Mouse (Mus musculus) forebrain, embryonic 10.5 days (tissue): ENCODE measurements around the gene Jmjd7. TPM values are rescaled to one million over a fixed set of nuclear protein-coding genes. Genes with fewer than 3 reads are reported as not detected.

Source experiments
- DNase-seq: peaks from one replicate; pipeline ENCODE4 v3.0.0-alpha.2; 2017; ENCODE audit warnings: low spot score; ENCODE audit errors: extremely low spot score
- H3K27ac ChIP-seq: fragments of 300-500 bp; sonication (generic); 2 replicates; pipeline ENCODE4 v1.5.1; 2016; ENCODE audit warnings: mild to moderate bottlenecking
- H3K27me3 ChIP-seq: fragments of 300-500 bp; sonication (generic); 2 replicates; pipeline ENCODE4 v1.6.1; 2016; ENCODE audit warnings: mild to moderate bottlenecking; ENCODE audit not compliant: poor library complexity, severe bottlenecking
- H3K36me3 ChIP-seq: fragments of 300-500 bp; sonication (generic); replicated peaks from 2 replicates; pipeline ENCODE4 v1.6.1; 2016; ENCODE audit warnings: mild to moderate bottlenecking, moderate library complexity
- H3K4me1 ChIP-seq: fragments of 300-500 bp; sonication (generic); 2 replicates; pipeline ENCODE4 v1.6.1; 2016
- H3K4me3 ChIP-seq: fragments of 300-500 bp; sonication (generic); 2 replicates; pipeline ENCODE4 v1.5.1; 2016; ENCODE audit warnings: mild to moderate bottlenecking, moderate library complexity
- H3K9me3 ChIP-seq: fragments of 300-500 bp; sonication (generic); 2 replicates; pipeline ENCODE4 v1.6.1; 2016; ENCODE audit warnings: mild to moderate bottlenecking, moderate library complexity
- WGBS: fragments of 180-500 bp; shearing (Covaris S2); methylation state at CpG from one replicate; pipeline ENCODE4 v1.1.7; 2016; 5-methylcytosine and 5-hydroxymethylcytosine counted together
- polyA plus RNA-seq: library from polyadenylated mRNA; unstranded; fragments of >200 nt; fragmentation: Nextera tagmentation; extraction: Ambion mirVana; gene quantifications from 2 replicates; pipeline ENCODE4 v1.2.1, GENCODE M21; 2016

Gene Jmjd7
- polyA plus RNA-seq, 1 experiment from 2014 or later: 24.9 TPM

- WGBS: 86% methylated on average over 4 of the region's 4 CpGs
- H3K9me3 ChIP-seq: no peaks in the 10 kb centered on the region
- no peak overlapping the region for H3K27ac ChIP-seq
- H3K4me3 ChIP-seq: no peak overlapping the region
- H3K36me3 ChIP-seq: peaks cover 7% of the 10 kb centered on the region; the same call in 1 of the 2 replicates
- H3K4me1 ChIP-seq: peaks cover 13% of the 10 kb centered on the region; the same call in 1 of the 2 replicates
- DNase-seq: no peak
- H3K27me3 ChIP-seq: no peaks in the 10 kb centered on the region
Observed at GRCm38 (mm10) chr2:119997354-119997753, 29.9 kb upstream of the Jmjd7 start.

GRCm38 (mm10) chr2:119999731-120000130 is 27.6 kb upstream of the Jmjd7 start:
- WGBS: 90% methylated on average over 2 of the region's 2 CpGs
- H3K4me3 ChIP-seq: no peak overlapping the region
- no peak for DNase-seq
- peaks cover 13% of the 10 kb centered on the region; the same call in 1 of the 2 replicates for H3K4me1 ChIP-seq
- peaks cover 7% of the 10 kb centered on the region; the same call in 1 of the 2 replicates for H3K36me3 ChIP-seq
- no peaks in the 10 kb centered on the region for H3K27me3 ChIP-seq
- H3K9me3 ChIP-seq: no peaks in the 10 kb centered on the region
- H3K27ac ChIP-seq: no peak overlapping the region

GRCm38 (mm10) chr2:120000882-120001584 is 26.2 kb upstream of the Jmjd7 start:
- no peak for DNase-seq
- H3K27me3 ChIP-seq: no peaks in the 10 kb centered on the region
- H3K4me1 ChIP-seq: peaks cover 4% of the 10 kb centered on the region; the same call in 1 of the 2 replicates
- H3K9me3 ChIP-seq: no peaks in the 10 kb centered on the region
- no peak overlapping the region for H3K27ac ChIP-seq
- H3K4me3 ChIP-seq: no peak overlapping the region
- peaks cover 7% of the 10 kb centered on the region; the same call in 1 of the 2 replicates for H3K36me3 ChIP-seq
- WGBS: 77% methylated on average over 3 of the region's 3 CpGs

GRCm38 (mm10) chr2:120001956-120002355 is 25.3 kb upstream of the Jmjd7 start:
- Histone ChIP-seq H3K27me3 (no peaks in the 10 kb centered on the region), H3K27ac (no peak overlapping the region), H3K4me3 (no peak overlapping the region), H3K4me1 (peaks cover 4% of the 10 kb centered on the region; the same call in 1 of the 2 replicates), H3K9me3 (no peaks in the 10 kb centered on the region), H3K36me3 (peaks cover 7% of the 10 kb centered on the region; the same call in 1 of the 2 replicates)
- WGBS: 78% methylated on average over 4 of the region's 4 CpGs
- no peak for DNase-seq

GRCm38 (mm10) chr2:120003970-120004369 is 23.3 kb upstream of the Jmjd7 start:
- H3K36me3 ChIP-seq: 0 out of 2 replicates have a peak, but pooled peaks cover 3% of the 10 kb centered on the region
- H3K27me3 ChIP-seq: no peaks in the 10 kb centered on the region
- peaks cover 7% of the 10 kb centered on the region; the same call in 1 of the 2 replicates for H3K4me1 ChIP-seq
- WGBS: 91% methylated on average over 2 of the region's 2 CpGs
- no peak overlapping the region for H3K27ac ChIP-seq
- DNase-seq: no peak
- H3K9me3 ChIP-seq: no peaks in the 10 kb centered on the region
- no peak overlapping the region for H3K4me3 ChIP-seq

- Histone ChIP-seq H3K4me3 (no peak overlapping the region), H3K27ac (no peak overlapping the region), H3K4me1 (peaks cover 4% of the 10 kb centered on the region; the same call in 1 of the 2 replicates), H3K27me3 (no peaks in the 10 kb centered on the region), H3K9me3 (no peaks in the 10 kb centered on the region), H3K36me3 (no peaks in the 10 kb centered on the region)
- DNase-seq: no peak
- WGBS: 94% methylated on average over 7 of the region's 7 CpGs
Observed at GRCm38 (mm10) chr2:120006696-120007095, 20.6 kb upstream of the Jmjd7 start.

GRCm38 (mm10) chr2:120007680-120008210 is 19.5 kb upstream of the Jmjd7 start:
- Histone ChIP-seq H3K4me3 (no peak overlapping the region), H3K27me3 (no peaks in the 10 kb centered on the region), H3K4me1 (peaks cover 3% of the 10 kb centered on the region; the same call in 1 of the 2 replicates), H3K36me3 (peaks cover 3% of the 10 kb centered on the region), H3K9me3 (no peaks in the 10 kb centered on the region), H3K27ac (no peak overlapping the region)
- 86% methylated on average over 4 of the region's 4 CpGs for WGBS
- DNase-seq: no peak

GRCm38 (mm10) chr2:120008672-120009071 is 18.6 kb upstream of the Jmjd7 start:
- no peak for DNase-seq
- Histone ChIP-seq H3K36me3 (peaks cover 11% of the 10 kb centered on the region), H3K4me3 (no peak overlapping the region), H3K9me3 (no peaks in the 10 kb centered on the region), H3K27me3 (no peaks in the 10 kb centered on the region), H3K27ac (no peak overlapping the region), H3K4me1 (peaks cover 3% of the 10 kb centered on the region; the same call in 1 of the 2 replicates)
- WGBS: 79% methylated on average over 4 of the region's 4 CpGs

GRCm38 (mm10) chr2:120011462-120012200 is 15.7 kb upstream of the Jmjd7 start:
- H3K27me3 ChIP-seq: no peaks in the 10 kb centered on the region
- H3K4me3 ChIP-seq: no peak overlapping the region
- H3K27ac ChIP-seq: no peak overlapping the region
- whole genome bisulfite sequencing: 87% methylated on average over 8 of the region's 8 CpGs
- peaks cover 3% of the 10 kb centered on the region; the same call in 1 of the 2 replicates for H3K4me1 ChIP-seq
- peaks cover 26% of the 10 kb centered on the region for H3K36me3 ChIP-seq
- peak; percentile 43 for DNase-seq
- no peaks in the 10 kb centered on the region for H3K9me3 ChIP-seq

GRCm38 (mm10) chr2:120012924-120013323 is 14.4 kb upstream of the Jmjd7 start:
- no peak overlapping the region for H3K27ac ChIP-seq
- peaks cover 39% of the 10 kb centered on the region for H3K36me3 ChIP-seq
- H3K4me3 ChIP-seq: no peak overlapping the region
- H3K9me3 ChIP-seq: no peaks in the 10 kb centered on the region
- H3K27me3 ChIP-seq: no peaks in the 10 kb centered on the region
- H3K4me1 ChIP-seq: no peaks in the 10 kb centered on the region; the same call in 1 of the 2 replicates
- 84% methylated on average over 13 of the region's 13 CpGs for WGBS
- no peak for DNase-seq

GRCm38 (mm10) chr2:120013831-120014486 is 13.3 kb upstream of the Jmjd7 start:
- Histone ChIP-seq H3K4me1 (no peaks in the 10 kb centered on the region), H3K27me3 (no peaks in the 10 kb centered on the region), H3K9me3 (no peaks in the 10 kb centered on the region), H3K4me3 (no peak overlapping the region), H3K36me3 (peaks cover 48% of the 10 kb centered on the region), H3K27ac (no peak overlapping the region)
- WGBS: 91% methylated on average over 2 of the region's 2 CpGs
- no peak for DNase-seq

GRCm38 (mm10) chr2:120015882-120016281 is 11.4 kb upstream of the Jmjd7 start:
- Histone ChIP-seq H3K9me3 (no peaks in the 10 kb centered on the region), H3K4me3 (no peak overlapping the region), H3K36me3 (peaks cover 64% of the 10 kb centered on the region), H3K27ac (no peak overlapping the region), H3K4me1 (no peaks in the 10 kb centered on the region), H3K27me3 (no peaks in the 10 kb centered on the region)
- WGBS: 89% methylated on average over 4 of the region's 4 CpGs
- no peak for DNase-seq
